Mouse (Mus musculus) liver (tissue): Measurements from ENCODE around the gene Olfr935.

ENCODE experiments used
- DNase-seq: peaks from one replicate; pipeline ENCODE4 v3.0.0-alpha.2; 2020; ENCODE audit warnings: mixed read lengths

Olfr935 gene

GRCm38 (mm10) chr9:38999583-38999982 is at the start of gene Olfr935:
TSS of gene Olfr935 (minus strand) at chr9:38999683.
- DNase-seq: no peak

- no peak for DNase-seq
Measured at GRCm38 (mm10) chr9:39023277-39023676, 23.8 kb upstream of the Olfr935 start, which contains the start of gene Olfr146. TSS of gene Olfr146 (minus strand) at chr9:39023377.

- no peak for DNase-seq
Measured at GRCm38 (mm10) chr9:38988215-38988614, 11.3 kb downstream of the Olfr935 start, which contains the start of gene Olfr934. TSS of gene Olfr934 (minus strand) at chr9:38988315.

- no peak for DNase-seq
Measured at GRCm38 (mm10) chr9:38972013-38972412, 27.5 kb downstream of the Olfr935 start, which contains the start of gene Olfr933. TSS of gene Olfr933 (plus strand) at chr9:38972313.

GRCm38 (mm10) chr9:38954124-38954416 is 45.4 kb downstream of the Olfr935 start:
- no peak for DNase-seq

- no peak for DNase-seq
Measured at GRCm38 (mm10) chr9:38953401-38954123, 45.9 kb downstream of the Olfr935 start.
